Mouse (Mus musculus) lung, postnatal 14 days (tissue): ENCODE measurements at regions not wholly inside any gene's neighbourhood (a gene's known extent, or its start where the extent isn't known, plus 50 kb on each side); places are given as distances from the start of the nearest gene placed in this dataset.
A peak's percentile ranks its signal among the peaks of the same experiment; 100 is the strongest.

Source experiments
- DNase-seq: peaks from one replicate; pipeline ENCODE4 v3.0.0; 2021

GRCm38 (mm10) chr13:111940796-111941513 is 132.2 kb upstream of the Map3k1 start:
- DNase-seq: no peak

GRCm38 (mm10) chr13:111941946-111942345 is 133.2 kb upstream of the Map3k1 start:
- DNase-seq: no peak

- DNase-seq: no peak
These were observed 134.7 kb upstream of the Map3k1 start for GRCm38 (mm10) chr13:111943392-111944088.

GRCm38 (mm10) chr13:111944089-111944406 is 135.3 kb upstream of the Map3k1 start:
- no peak for DNase-seq

- no peak for DNase-seq
These were observed 137.5 kb upstream of the Map3k1 start for GRCm38 (mm10) chr13:111946271-111946670.

- DNase-seq: no peak
These were observed 138.0 kb upstream of the Map3k1 start for GRCm38 (mm10) chr13:111946811-111947210.

- DNase-seq: no peak
These were observed 139.6 kb upstream of the Map3k1 start for GRCm38 (mm10) chr13:111948395-111948794.

- no peak for DNase-seq
These were observed 141.2 kb upstream of the Map3k1 start for GRCm38 (mm10) chr13:111950042-111950441.

GRCm38 (mm10) chr13:111953860-111954519 is 145.2 kb upstream of the Map3k1 start:
- no peak for DNase-seq

- peak; percentile 23 for DNase-seq
These were observed 145.7 kb upstream of the Map3k1 start for GRCm38 (mm10) chr13:111954520-111954884.

- peak; percentile 26 for DNase-seq
These were observed 148.3 kb upstream of the Map3k1 start for GRCm38 (mm10) chr13:111957118-111957517.

GRCm38 (mm10) chr13:111957674-111958273 is 149.0 kb upstream of the Map3k1 start:
- no peak for DNase-seq

GRCm38 (mm10) chr13:111958421-111958820 is 149.6 kb upstream of the Map3k1 start:
- no peak for DNase-seq

- no peak for DNase-seq
These were observed 151.2 kb upstream of the Map3k1 start for GRCm38 (mm10) chr13:111960036-111960435.

GRCm38 (mm10) chr13:111961423-111961822 is 152.6 kb upstream of the Map3k1 start:
- DNase-seq: no peak

- DNase-seq: no peak
These were observed 153.4 kb upstream of the Map3k1 start for GRCm38 (mm10) chr13:111962155-111962554.

- no peak for DNase-seq
These were observed 157.3 kb upstream of the Map3k1 start for GRCm38 (mm10) chr13:111966113-111966512.

GRCm38 (mm10) chr13:111966627-111967026 is 157.8 kb upstream of the Map3k1 start:
- no peak for DNase-seq

- DNase-seq: no peak
These were observed 159.4 kb upstream of the Map3k1 start for GRCm38 (mm10) chr13:111968197-111968596.

GRCm38 (mm10) chr13:111974282-111974681 is 165.5 kb upstream of the Map3k1 start:
- DNase-seq: no peak

- DNase-seq: no peak
These were observed 166.8 kb upstream of the Map3k1 start for GRCm38 (mm10) chr13:111975549-111975948.

GRCm38 (mm10) chr13:111977769-111978674 is 169.2 kb upstream of the Map3k1 start:
- no peak for DNase-seq

GRCm38 (mm10) chr13:111978675-111979020 is 169.9 kb upstream of the Map3k1 start:
- no peak for DNase-seq
